Mouse (Mus musculus) limb, embryonic 12.5 days (tissue): ENCODE measurements at regions not wholly inside any gene's neighbourhood (a gene's known extent, or its start where the extent isn't known, plus 50 kb on each side); places are given as distances from the start of the nearest gene placed in this dataset.
"Not testable (repeated sequence)": the region's sequence is repeated elsewhere in the genome, so short reads cannot be mapped to it uniquely, and the experiment has no call there.

ENCODE experiments used
- ATAC-seq: fragments of 200-750 bp; cut with Nextera tagmentation; 2 replicates; pipeline ENCODE4 v1.8.0; 2017; ENCODE audit warnings: low read depth, moderate TSS enrichment; ENCODE audit not compliant: insufficient number of reproducible peaks, insufficient read depth, low FRiP score, low TSS enrichment
- H3K27ac ChIP-seq: fragments of 300-500 bp; sonication (generic); 2 replicates; pipeline ENCODE4 v1.5.1; 2016; ENCODE audit warnings: mild to moderate bottlenecking, moderate library complexity
- H3K27me3 ChIP-seq: fragments of 300-500 bp; sonication (generic); 2 replicates; pipeline ENCODE4 v1.6.1; 2016; ENCODE audit warnings: mild to moderate bottlenecking, moderate library complexity
- H3K36me3 ChIP-seq: fragments of 300-500 bp; sonication (generic); 2 replicates; pipeline ENCODE4 v1.6.1; 2016; ENCODE audit warnings: mild to moderate bottlenecking, moderate library complexity
- H3K4me1 ChIP-seq: fragments of 300-500 bp; sonication (generic); replicated peaks from 2 replicates; pipeline ENCODE4 v1.6.1; 2016
- H3K4me2 ChIP-seq: fragments of 300-500 bp; sonication (generic); 2 replicates; pipeline ENCODE4 v1.6.1; 2016; ENCODE audit warnings: mild to moderate bottlenecking, moderate library complexity
- H3K4me3 ChIP-seq: fragments of 300-500 bp; sonication (generic); replicated peaks from 2 replicates; pipeline ENCODE4 v1.5.1; 2016; ENCODE audit warnings: mild to moderate bottlenecking
- H3K9ac ChIP-seq: fragments of 300-500 bp; sonication (generic); replicated peaks from 2 replicates; pipeline ENCODE4 v1.6.1; 2016; ENCODE audit warnings: mild to moderate bottlenecking, moderate library complexity
- H3K9me3 ChIP-seq: fragments of 300-500 bp; sonication (generic); 2 replicates; pipeline ENCODE4 v1.6.1; 2016; ENCODE audit warnings: mild to moderate bottlenecking, moderate library complexity
- WGBS: fragments of 180-500 bp; shearing (Covaris S2); methylation state at CpG from one replicate; pipeline ENCODE4 v1.1.7; 2016; 5-methylcytosine and 5-hydroxymethylcytosine counted together

DNA sequence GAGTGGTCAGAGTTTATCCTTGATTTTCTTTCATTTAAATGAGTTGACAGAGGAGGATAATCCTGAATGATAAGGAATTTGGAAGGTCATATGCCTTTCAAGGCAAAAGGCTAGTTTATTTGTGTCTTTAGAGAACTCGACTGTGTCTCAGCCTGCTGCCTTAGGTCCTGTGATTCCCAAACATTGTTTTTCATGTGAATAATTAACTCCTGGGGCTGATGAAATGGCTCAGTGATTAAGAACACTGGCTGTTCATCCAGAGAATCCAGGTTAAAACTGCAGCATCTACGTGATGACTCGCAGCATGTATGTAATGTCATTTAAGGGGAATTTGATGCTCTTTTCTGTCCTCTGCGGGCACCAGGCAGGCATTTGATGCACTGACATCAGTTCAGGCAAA is 1004.2 kb downstream of the Adgrl3 start:
- ATAC-seq = no peak
- H3K27ac ChIP-seq = no peak overlapping the region
- H3K4me2 ChIP-seq = no peak overlapping the region
- no peaks in the 10 kb centered on the region for H3K27me3 ChIP-seq
- H3K4me3 ChIP-seq = no peak overlapping the region
- 67% methylated on average over 4 of the region's 4 CpGs for WGBS
- no peaks in the 10 kb centered on the region for H3K9me3 ChIP-seq
- H3K36me3 ChIP-seq = no peaks in the 10 kb centered on the region
- no peaks in the 10 kb centered on the region for H3K4me1 ChIP-seq
- H3K9ac ChIP-seq = no peak overlapping the region

DNA sequence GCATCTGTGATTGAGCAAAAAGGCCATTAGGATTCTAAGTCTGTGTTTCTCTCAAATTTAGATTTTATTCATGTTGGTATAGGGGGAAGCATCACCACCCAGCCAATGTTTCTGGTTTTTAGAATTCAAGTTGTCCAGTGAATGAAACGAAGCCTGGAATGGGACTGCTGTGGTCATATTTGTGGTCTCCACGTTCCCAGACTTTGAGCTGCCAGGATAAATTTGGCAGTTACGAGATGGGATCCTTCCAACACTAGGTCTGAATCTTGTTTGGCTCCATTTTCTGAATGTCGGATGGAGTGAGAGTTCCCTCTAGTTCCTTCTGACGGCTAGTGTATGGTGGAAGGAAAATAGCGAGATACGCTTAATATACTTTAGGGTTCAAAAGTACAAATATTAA is 1014.8 kb downstream of the Adgrl3 start:
- H3K4me1 ChIP-seq = no peaks in the 10 kb centered on the region
- no peak for ATAC-seq

DNA sequence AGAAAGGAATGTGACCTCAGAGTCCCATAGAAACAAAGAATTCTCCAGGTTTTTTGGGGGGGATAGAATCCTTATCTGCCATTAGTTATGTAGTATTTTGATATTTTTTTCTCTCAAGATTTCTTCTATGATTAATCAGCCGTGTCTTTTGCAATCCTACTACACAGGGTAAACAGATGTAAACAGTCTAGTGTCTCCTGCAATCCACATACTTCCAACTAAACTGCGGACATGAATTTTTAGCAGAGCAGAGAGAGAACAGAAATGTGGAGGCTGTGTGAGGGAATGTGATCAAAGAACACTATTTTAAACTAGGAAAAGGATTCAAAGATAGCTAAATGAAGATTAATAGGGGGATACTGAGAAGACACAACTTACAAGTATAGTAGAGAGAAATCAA is 1026.2 kb downstream of the Adgrl3 start:
- Histone ChIP-seq H3K4me2 (no peak overlapping the region), H3K27me3 (no peaks in the 10 kb centered on the region), H3K9me3 (no peaks in the 10 kb centered on the region), H3K4me1 (no peaks in the 10 kb centered on the region), H3K4me3 (no peak overlapping the region), H3K36me3 (no peaks in the 10 kb centered on the region), H3K9ac (no peak overlapping the region), H3K27ac (no peak overlapping the region)
- ATAC-seq = no peak
- 82% methylated on average over 2 of the region's 2 CpGs for WGBS

More for the DNA sequence above, 1014.8 kb downstream of the Adgrl3 start:
- Histone ChIP-seq H3K36me3 (no peaks in the 10 kb centered on the region), H3K9me3 (no peaks in the 10 kb centered on the region), H3K4me3 (no peak overlapping the region), H3K27me3 (no peaks in the 10 kb centered on the region), H3K9ac (no peak overlapping the region), H3K4me2 (no peak overlapping the region), H3K27ac (no peak overlapping the region)
- 85% methylated on average over 7 of the region's 7 CpGs for WGBS

DNA sequence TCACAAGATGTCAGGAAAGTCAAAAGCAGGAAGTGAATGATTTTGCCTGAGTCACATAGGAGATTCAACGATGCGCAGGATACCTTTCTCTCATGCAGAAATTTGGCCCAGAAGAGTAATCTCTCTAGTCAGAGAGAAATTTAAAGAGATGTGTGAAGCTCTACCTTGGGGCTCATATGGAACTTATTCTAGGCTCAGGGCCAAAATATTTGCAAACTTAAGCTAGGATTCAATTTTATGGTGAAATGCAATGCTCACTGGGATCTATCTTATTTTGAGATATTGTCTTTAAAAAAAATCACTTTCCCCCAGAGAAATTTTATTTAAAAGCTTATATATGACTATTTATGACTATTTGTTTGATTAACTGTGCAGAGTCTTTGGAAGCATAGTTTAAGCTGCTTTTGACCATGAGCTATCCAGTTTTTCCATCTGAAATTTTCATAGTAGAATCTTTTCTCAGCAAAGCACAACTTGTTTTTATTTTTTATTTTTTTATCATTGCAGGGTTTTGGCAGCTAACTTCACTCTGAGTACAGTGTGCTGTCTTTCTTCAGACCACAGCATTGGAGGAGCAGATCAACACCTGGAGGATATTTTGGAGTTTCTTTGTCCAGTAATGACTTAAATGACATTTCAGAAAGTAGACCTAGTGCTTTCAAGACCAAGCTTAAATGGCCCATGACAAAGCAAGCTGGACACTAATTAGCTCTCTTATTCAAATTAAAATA is 1039.3 kb downstream of the Adgrl3 start:
- H3K4me2 ChIP-seq = no peak overlapping the region
- 89% methylated on average over 2 of the region's 2 CpGs for WGBS
- H3K4me3 ChIP-seq = no peak overlapping the region
- no peak for ATAC-seq
- no peaks in the 10 kb centered on the region for H3K36me3 ChIP-seq
- H3K27ac ChIP-seq = no peak overlapping the region
- H3K9ac ChIP-seq = no peak overlapping the region
- H3K4me1 ChIP-seq = no peaks in the 10 kb centered on the region
- no peaks in the 10 kb centered on the region for H3K27me3 ChIP-seq
- H3K9me3 ChIP-seq = peaks cover 11% of the 10 kb centered on the region; the same call in 1 of the 2 replicates

DNA sequence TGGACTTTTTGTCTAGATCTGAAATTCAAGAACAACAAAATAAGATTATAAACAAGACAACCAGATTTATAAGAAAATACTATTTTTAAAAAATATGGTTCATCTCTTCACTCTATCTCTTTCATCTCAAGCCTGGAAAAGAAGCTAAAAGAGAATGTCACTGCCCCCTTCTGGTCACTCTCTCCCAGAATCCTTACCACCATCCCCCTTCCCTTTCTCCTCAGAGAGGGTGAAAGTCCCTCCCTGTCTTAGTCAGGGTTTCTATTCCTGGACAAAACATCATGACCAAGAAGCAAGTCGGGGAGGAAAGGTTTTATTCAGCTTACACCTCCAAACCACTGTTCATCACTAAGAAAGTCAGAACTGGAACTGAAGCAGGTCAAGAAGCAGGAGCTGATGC is 1040.7 kb downstream of the Adgrl3 start:
- H3K27ac ChIP-seq = no peak overlapping the region
- H3K4me1 ChIP-seq = no peaks in the 10 kb centered on the region
- H3K9ac ChIP-seq = no peak overlapping the region
- peaks cover 11% of the 10 kb centered on the region; the same call in 1 of the 2 replicates for H3K9me3 ChIP-seq
- no peaks in the 10 kb centered on the region for H3K27me3 ChIP-seq
- no peaks in the 10 kb centered on the region for H3K36me3 ChIP-seq
- ATAC-seq = no peak
- H3K4me3 ChIP-seq = no peak overlapping the region
- no peak overlapping the region for H3K4me2 ChIP-seq
- WGBS = 71% methylated on average over 1 of the region's 1 CpGs

DNA sequence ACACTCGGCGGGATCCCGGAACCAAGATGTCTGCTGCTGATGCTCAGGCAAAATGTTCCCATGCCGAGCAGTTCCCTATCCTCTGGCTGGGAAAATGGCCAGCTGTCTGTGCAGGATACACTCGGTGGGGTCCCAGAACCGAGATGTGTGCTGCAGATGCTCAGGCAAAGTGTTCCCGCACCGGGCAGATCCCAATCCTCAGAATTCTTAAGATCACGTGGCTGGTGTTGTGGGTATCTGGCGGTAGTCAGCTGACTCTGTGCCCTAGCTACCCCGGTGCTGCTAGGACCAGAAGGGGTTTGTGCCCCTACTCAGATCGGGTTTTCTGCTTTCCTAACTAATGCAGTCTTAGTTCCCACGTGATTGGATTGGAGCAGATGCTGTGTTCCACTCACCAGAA is 1049.3 kb downstream of the Adgrl3 start:
- H3K9ac ChIP-seq, ATAC-seq, H3K4me1 ChIP-seq, H3K36me3 ChIP-seq, H3K4me3 ChIP-seq, H3K9me3 ChIP-seq, H3K27me3 ChIP-seq, H3K4me2 ChIP-seq, H3K27ac ChIP-seq: not testable (repeated sequence)
- 87% methylated on average over 13 of the region's 13 CpGs for WGBS

DNA sequence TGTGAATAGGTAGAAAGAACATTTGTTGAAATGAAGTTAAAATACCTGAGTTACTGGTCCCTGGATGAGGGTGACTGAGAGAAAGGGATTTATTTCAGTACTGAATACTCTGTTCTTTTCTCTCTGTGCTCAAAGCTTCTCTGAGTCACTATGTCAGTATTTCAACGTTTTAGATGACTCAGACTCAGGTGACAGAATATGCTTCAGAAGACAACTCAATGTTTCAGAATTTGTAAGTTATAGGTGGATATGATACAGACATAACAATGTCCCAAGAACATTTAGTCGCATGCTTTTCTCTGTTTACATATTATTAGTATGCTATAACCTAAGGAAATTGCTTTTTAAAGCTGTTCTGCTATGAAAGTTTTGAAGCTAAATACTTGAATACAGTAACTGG is 1069.5 kb downstream of the Adgrl3 start:
- Histone ChIP-seq H3K27ac (no peak overlapping the region), H3K4me1 (0 out of 2 replicates have a peak, but pooled peaks cover 3% of the 10 kb centered on the region), H3K9ac (no peak overlapping the region), H3K4me3 (no peak overlapping the region), H3K9me3 (no peaks in the 10 kb centered on the region), H3K4me2 (no peak overlapping the region), H3K36me3 (no peaks in the 10 kb centered on the region), H3K27me3 (no peaks in the 10 kb centered on the region)
- no peak for ATAC-seq
- 73% methylated on average over 2 of the region's 2 CpGs for whole genome bisulfite sequencing

DNA sequence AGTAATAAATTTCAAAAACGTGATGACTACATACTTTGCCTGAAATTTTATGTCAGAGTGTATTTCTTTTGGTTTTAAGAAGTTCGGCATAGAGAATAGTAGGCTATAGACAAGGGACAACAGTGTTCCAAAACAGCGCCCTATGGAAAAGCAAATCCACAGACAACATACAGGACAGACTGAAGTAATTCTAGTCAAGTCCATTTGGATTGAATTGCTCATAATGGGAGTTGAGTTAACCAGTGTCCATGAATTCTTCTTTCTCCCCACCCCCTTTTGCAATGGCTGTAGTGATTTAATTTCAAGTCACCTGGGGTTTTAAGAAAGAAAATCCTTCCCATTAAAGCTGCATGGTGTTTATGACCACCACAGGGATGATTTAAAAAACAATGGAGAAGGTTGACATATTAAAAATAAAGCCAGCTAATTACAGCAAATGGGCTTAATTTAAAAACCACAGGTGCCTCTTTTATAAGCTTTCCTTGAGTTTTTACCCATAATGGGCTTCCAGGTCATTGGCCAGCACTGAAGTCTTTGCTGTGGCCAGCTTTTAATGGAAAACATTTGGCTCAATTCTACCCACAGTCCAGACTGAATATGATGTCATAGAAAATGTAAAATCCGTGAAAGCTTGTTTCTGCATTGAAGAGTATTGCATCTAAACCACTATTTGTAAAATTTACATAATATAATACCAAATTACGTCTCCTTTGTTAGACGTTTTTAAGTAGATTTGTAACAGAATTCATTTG is 1083.3 kb downstream of the Adgrl3 start:
- Histone ChIP-seq H3K4me2 (no peak overlapping the region), H3K9ac (no peak overlapping the region), H3K9me3 (no peaks in the 10 kb centered on the region), H3K4me3 (no peak overlapping the region), H3K27ac (no peak overlapping the region), H3K27me3 (no peaks in the 10 kb centered on the region), H3K36me3 (no peaks in the 10 kb centered on the region), H3K4me1 (peaks cover 4% of the 10 kb centered on the region; the same call in 1 of the 2 replicates)
- ATAC-seq = peak; percentile 78
- WGBS = 42% methylated on average over 6 of the region's 6 CpGs

DNA sequence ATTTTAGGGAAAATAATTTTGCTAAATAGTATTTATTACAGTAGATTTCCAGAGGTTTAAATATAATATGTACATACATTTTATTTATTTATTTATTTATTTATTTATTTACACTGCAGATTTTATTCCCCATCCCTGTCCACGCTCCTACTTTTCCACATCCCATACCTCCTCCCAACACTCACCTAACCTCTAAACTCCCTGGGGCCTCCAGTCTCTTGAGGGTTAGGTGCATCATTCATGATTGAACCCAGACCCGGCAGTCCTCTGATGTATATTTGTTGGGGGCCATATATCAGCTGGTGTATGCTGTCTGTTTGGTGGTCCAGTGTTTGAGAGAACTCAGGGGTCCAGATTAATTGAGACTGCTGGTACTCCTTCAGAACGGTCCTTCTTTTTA is 1083.9 kb downstream of the Adgrl3 start:
- H3K9ac ChIP-seq = no peak overlapping the region
- no peaks in the 10 kb centered on the region for H3K36me3 ChIP-seq
- H3K4me2 ChIP-seq = no peak overlapping the region
- WGBS = 30% methylated on average over 3 of the region's 3 CpGs
- no peak overlapping the region for H3K4me3 ChIP-seq
- H3K4me1 ChIP-seq = peaks cover 4% of the 10 kb centered on the region; the same call in 1 of the 2 replicates
- H3K27me3 ChIP-seq = no peaks in the 10 kb centered on the region
- H3K27ac ChIP-seq = no peak overlapping the region
- no peak for ATAC-seq
- H3K9me3 ChIP-seq = no peaks in the 10 kb centered on the region

DNA sequence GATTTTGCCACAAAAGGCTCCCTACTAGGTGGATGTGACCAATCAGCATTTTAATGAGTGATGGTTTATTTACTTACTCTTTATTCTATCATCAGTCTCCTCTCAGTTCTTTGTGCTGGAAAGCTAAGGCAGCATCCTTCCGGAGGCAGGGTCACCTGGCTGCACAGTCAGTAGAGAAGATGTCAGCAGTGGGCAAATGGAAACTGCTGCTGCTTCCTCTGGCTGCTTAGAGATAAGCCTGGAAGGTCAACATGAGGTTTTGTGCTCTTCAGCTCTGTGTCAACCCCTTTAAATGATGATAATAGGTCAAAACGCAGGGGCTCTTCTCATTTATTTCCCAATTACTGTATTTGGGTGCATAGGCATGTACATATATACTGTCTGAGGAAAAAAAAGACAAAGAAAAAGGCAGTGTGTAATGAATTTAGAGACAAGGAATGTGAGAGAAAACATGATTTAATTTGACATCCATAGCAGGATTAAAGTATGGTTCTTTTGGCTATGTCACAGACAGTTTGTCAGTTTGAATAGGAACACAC is 1106.1 kb downstream of the Adgrl3 start:
- no peaks in the 10 kb centered on the region for H3K27me3 ChIP-seq
- H3K9me3 ChIP-seq = no peaks in the 10 kb centered on the region
- no peaks in the 10 kb centered on the region for H3K4me1 ChIP-seq
- 72% methylated on average over 2 of the region's 2 CpGs for WGBS
- no peaks in the 10 kb centered on the region for H3K36me3 ChIP-seq
- H3K4me2 ChIP-seq = no peak overlapping the region
- no peak overlapping the region for H3K9ac ChIP-seq
- no peak overlapping the region for H3K4me3 ChIP-seq
- H3K27ac ChIP-seq = no peak overlapping the region
- ATAC-seq = no peak

DNA sequence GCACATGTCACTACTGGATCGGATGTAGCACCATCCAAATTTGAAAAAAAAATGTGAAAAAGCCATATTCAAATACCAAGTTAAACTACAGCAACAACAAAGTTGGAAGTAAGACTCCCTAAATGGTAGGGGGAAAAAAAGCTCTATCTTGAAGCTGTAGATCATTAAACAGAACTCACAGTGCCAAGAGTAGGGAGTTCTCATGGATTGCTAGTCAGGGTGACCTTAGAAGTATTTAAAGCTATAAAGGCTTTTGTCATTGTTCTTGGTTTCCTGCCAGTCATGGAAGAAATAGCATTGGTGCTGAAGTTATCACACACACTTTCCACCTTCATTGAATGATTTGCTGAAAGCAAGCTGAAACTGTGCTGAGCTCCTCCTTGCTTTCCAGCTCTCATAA is 1122.1 kb downstream of the Adgrl3 start:
- Histone ChIP-seq H3K4me3 (no peak overlapping the region), H3K9me3 (no peaks in the 10 kb centered on the region), H3K4me2 (no peak overlapping the region), H3K27me3 (no peaks in the 10 kb centered on the region), H3K9ac (no peak overlapping the region), H3K4me1 (no peaks in the 10 kb centered on the region), H3K36me3 (no peaks in the 10 kb centered on the region), H3K27ac (no peak overlapping the region)
- WGBS = 95% methylated on average over 1 of the region's 1 CpGs
- ATAC-seq = no peak
